Comparison of ENCODE assay signal across 31 mouse cellular contexts in genomic region chr16:20854696-20855213, GRCm38 (mm10).
DNase-seq lines count a peak whose midpoint lies in the region; ATAC-seq and TF ChIP-seq lines count a peak whose summit lies in the region.
"Had no signal": no experiment of that assay in that cellular context is flagged by ENCODE, and none has a peak within 500 bp of the region (broad histone marks: within the 10 kb centered on the region; RNA-seq: fewer than 3 reads in every experiment).

No protein-coding gene starts in this region.

- H3K9ac ChIP-seq in midbrain, embryonic 11.5 days (ENCODE audit: low read length), result no peak overlapping the region
- no peak overlapping the region for H3K9ac ChIP-seq in midbrain, embryonic 15.5 days
- no peak overlapping the region for H3K9ac ChIP-seq in lung, postnatal 0 days (replicated peaks; ENCODE audit: low read depth)
- H3K9ac ChIP-seq: forebrain, embryonic 15.5 days; heart, embryonic 13.5 days; hindbrain, embryonic 12.5 days; liver, embryonic 14.5 days; neural tube, embryonic 15.5 days had no signal

- H3K4me3 ChIP-seq in midbrain, embryonic 11.5 days (ENCODE audit: low read depth, low read length), result no peak overlapping the region
- no peak overlapping the region for H3K4me3 ChIP-seq in midbrain, embryonic 15.5 days
- no peak overlapping the region for H3K4me3 ChIP-seq in limb, embryonic 10.5 days
- H3K4me3 ChIP-seq in lung, postnatal 0 days (ENCODE audit: low read depth, low read length), result no peak overlapping the region
- H3K4me3 ChIP-seq: forebrain, embryonic 15.5 days; gastrocnemius, adult 2 months; heart, adult 2 months; heart, embryonic 13.5 days; hindbrain, embryonic 12.5 days; neural tube, embryonic 15.5 days had no signal

- DNase-seq in embryo, embryonic 10 days (ENCODE audit: low spot score), result peak; percentile 32
- no peak for DNase-seq in embryo, embryonic 9.5 days (ENCODE audit: extremely low spot score)
- peak; percentile 88 for DNase-seq in midbrain, embryonic 11.5 days (ENCODE audit: low spot score, missing footprints)
- DNase-seq in embryo, embryonic 10.5 days (ENCODE audit: low spot score), result peak; percentile 60
- DNase-seq in limb, embryonic 10.5 days (ENCODE audit: low spot score), result peak; percentile 27
- DNase-seq in ovary, postnatal 36 days (ENCODE audit: low spot score), result no peak
- DNase-seq in lung, postnatal 0 days (ENCODE audit: low spot score), result no peak
- DNase-seq: adrenal gland, adult 2 months; adrenal gland, postnatal 36 days; cerebellum, adult 8-10 months; cerebellum, postnatal 25 days; gastrocnemius, adult 2 months; gastrocnemius, postnatal 36 days; heart, adult 2 months; heart, postnatal 14 days; kidney, adult 8-10 months; lung, adult 2 months; lung, postnatal 14 days; right cerebral cortex, postnatal 4 days; thymus, adult 2 months; thymus, postnatal 36 days had no signal

- H3K4me2 ChIP-seq in midbrain, embryonic 11.5 days, result no peak overlapping the region
- no peak overlapping the region for H3K4me2 ChIP-seq in midbrain, embryonic 15.5 days
- H3K4me2 ChIP-seq in lung, postnatal 0 days (replicated peaks; ENCODE audit: low read depth, low read length), result no peak overlapping the region
- H3K4me2 ChIP-seq: forebrain, embryonic 15.5 days; heart, embryonic 13.5 days; hindbrain, embryonic 12.5 days; neural tube, embryonic 15.5 days had no signal

- no peak overlapping the region for H3K27ac ChIP-seq in midbrain, embryonic 11.5 days (ENCODE audit: low read depth, low read length)
- H3K27ac ChIP-seq in midbrain, embryonic 15.5 days, result no peak overlapping the region
- no peak overlapping the region for H3K27ac ChIP-seq in limb, embryonic 10.5 days
- H3K27ac ChIP-seq in lung, postnatal 0 days (ENCODE audit: low read length), result no peak overlapping the region
- H3K27ac ChIP-seq: forebrain, embryonic 15.5 days; gastrocnemius, adult 2 months; heart, adult 2 months; heart, embryonic 13.5 days; hindbrain, embryonic 12.5 days; kidney, postnatal 0 days; liver, embryonic 14.5 days; neural tube, embryonic 15.5 days had no signal

- TF ChIP-seq EP300 in lung, postnatal 0 days (IDR thresholded peaks at IDR 0.05), result no peak

- ATAC-seq in midbrain, embryonic 11.5 days (ENCODE audit: low FRiP score), result no peak
- ATAC-seq in midbrain, embryonic 15.5 days (replicated peaks), result no peak
- ATAC-seq in lung, postnatal 0 days, result no peak
- ATAC-seq: activated CD4-positive, CD25-positive, alpha-beta regulatory T cell, adult 4 months; forebrain, embryonic 15.5 days; intestine, embryonic 16.5 days; Patski had no signal

- no peak for TF ChIP-seq CTCF in lung, postnatal 0 days (IDR thresholded peaks at IDR 0.05)

- H3K36me3 ChIP-seq in midbrain, embryonic 11.5 days (ENCODE audit: control insufficient read depth, insufficient read depth, low read length), result no peaks in the 10 kb centered on the region
- no peaks in the 10 kb centered on the region for H3K36me3 ChIP-seq in midbrain, embryonic 15.5 days (replicated peaks)
- H3K36me3 ChIP-seq in limb, embryonic 10.5 days, result no peaks in the 10 kb centered on the region
- no peaks in the 10 kb centered on the region for H3K36me3 ChIP-seq in lung, postnatal 0 days (ENCODE audit: insufficient read depth, low read length)
- H3K36me3 ChIP-seq: forebrain, embryonic 15.5 days; heart, embryonic 13.5 days; hindbrain, embryonic 12.5 days; neural tube, embryonic 15.5 days had no signal

- no peaks in the 10 kb centered on the region for H3K9me3 ChIP-seq in midbrain, embryonic 11.5 days (ENCODE audit: control insufficient read depth, low read length)
- no peaks in the 10 kb centered on the region for H3K9me3 ChIP-seq in midbrain, embryonic 15.5 days
- no peaks in the 10 kb centered on the region for H3K9me3 ChIP-seq in limb, embryonic 10.5 days (replicated peaks)
- no peaks in the 10 kb centered on the region for H3K9me3 ChIP-seq in lung, postnatal 0 days (ENCODE audit: low read length)
- H3K9me3 ChIP-seq: forebrain, embryonic 15.5 days; heart, embryonic 13.5 days; hindbrain, embryonic 12.5 days; neural tube, embryonic 15.5 days had no signal

- WGBS in midbrain, embryonic 11.5 days, result 56% methylated on average over 1 of the region's 1 CpGs
- WGBS in midbrain, embryonic 15.5 days, result 39% methylated on average over 1 of the region's 1 CpGs
- 82% methylated on average over 1 of the region's 1 CpGs for WGBS in limb, embryonic 10.5 days
- WGBS in lung, postnatal 0 days, result 60% methylated on average over 1 of the region's 1 CpGs

- H3K4me1 ChIP-seq in midbrain, embryonic 11.5 days (ENCODE audit: control insufficient read depth, insufficient read depth, low read length), result no peaks in the 10 kb centered on the region
- no peaks in the 10 kb centered on the region for H3K4me1 ChIP-seq in midbrain, embryonic 15.5 days
- H3K4me1 ChIP-seq in limb, embryonic 10.5 days, result peaks cover 7% of the 10 kb centered on the region
- no peaks in the 10 kb centered on the region for H3K4me1 ChIP-seq in lung, postnatal 0 days (ENCODE audit: insufficient read depth, low read depth, low read length)
- H3K4me1 ChIP-seq: forebrain, embryonic 15.5 days; hindbrain, embryonic 12.5 days; neural tube, embryonic 15.5 days had no signal

- no peaks in the 10 kb centered on the region for H3K27me3 ChIP-seq in midbrain, embryonic 11.5 days (ENCODE audit: control insufficient read depth, insufficient read depth, low read length)
- H3K27me3 ChIP-seq in midbrain, embryonic 15.5 days (replicated peaks), result no peaks in the 10 kb centered on the region
- no peaks in the 10 kb centered on the region for H3K27me3 ChIP-seq in limb, embryonic 10.5 days (ENCODE audit: low read depth, poor library complexity, severe bottlenecking)
- H3K27me3 ChIP-seq in lung, postnatal 0 days (replicated peaks; ENCODE audit: insufficient read depth, low read length), result no peaks in the 10 kb centered on the region
- H3K27me3 ChIP-seq: forebrain, embryonic 15.5 days; heart, embryonic 13.5 days; hindbrain, embryonic 12.5 days; neural tube, embryonic 15.5 days; Patski had no signal

Comparison
In these comparisons a context has a peak if more than half of its experiments do, and no peak if none do; other contexts are left out.
1. DNase-seq: peak in embryo, embryonic 10 days (single experiment), midbrain, embryonic 11.5 days (single experiment), embryo, embryonic 10.5 days (single experiment) and limb, embryonic 10.5 days (single experiment); none in embryo, embryonic 9.5 days (single experiment), ovary, postnatal 36 days (single experiment) and lung, postnatal 0 days (single experiment).